ENCODE assay signal across 8 mouse cellular contexts in the genomic region with DNA sequence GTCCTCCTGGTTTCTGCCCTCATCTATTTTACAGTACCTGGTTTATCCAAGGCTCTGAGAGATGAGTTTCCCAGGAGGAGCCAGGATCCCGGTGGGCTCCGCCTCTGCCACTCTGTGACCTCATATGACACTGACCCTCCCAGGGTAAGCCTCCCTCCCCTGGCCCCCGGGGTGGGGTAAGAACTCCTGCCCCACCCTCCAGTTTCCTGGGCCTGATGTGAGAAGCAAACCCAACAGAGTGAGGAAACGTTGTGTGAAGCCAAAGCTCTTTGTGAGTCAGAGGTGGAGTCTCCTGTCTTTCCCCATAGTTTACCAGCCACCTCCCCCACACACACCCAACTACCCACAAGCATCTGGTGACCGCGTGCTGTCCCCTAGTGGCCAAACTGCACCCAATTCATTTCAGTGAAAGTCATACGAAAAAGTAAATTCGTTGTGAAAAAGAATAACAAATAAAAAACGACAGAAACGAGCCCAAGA. TPM values are rescaled to one million over a fixed set of nuclear protein-coding genes. Genes with fewer than 3 reads are reported as not detected.
A peak's percentile ranks its signal among the peaks of the same experiment; 100 is the strongest.
DNase-seq lines count a peak whose midpoint lies in the region; ATAC-seq lines count a peak whose summit lies in the region.

No protein-coding gene starts in this region.

- no peak overlapping the region for H3K27ac ChIP-seq in hindbrain, embryonic 14.5 days

- H3K27me3 ChIP-seq in hindbrain, embryonic 14.5 days (ENCODE audit: control insufficient read depth, insufficient read depth, low read length) = no peaks in the 10 kb centered on the region

- peak; percentile 76 for ATAC-seq in hindbrain, embryonic 14.5 days (ENCODE audit: low FRiP score)

- H3K9ac ChIP-seq in hindbrain, embryonic 14.5 days = no peak overlapping the region

- H3K4me3 ChIP-seq in hindbrain, embryonic 14.5 days (replicated peaks; ENCODE audit: low read length) = no peak overlapping the region

- peak; percentile 70 for DNase-seq in MEL-GATA-1-ER (ENCODE audit: extremely low read depth, low read depth)
- DNase-seq in cerebellum, postnatal 10 days = peak; percentile 87 to 88
- DNase-seq in frontal cortex, postnatal 36 days (ENCODE audit: low spot score in 2 of 2) = peak; percentile 72 to 74
- DNase-seq in hindbrain, embryonic 14.5 days (ENCODE audit: low spot score) = peak; percentile 71
- peak; percentile 28 to 69 for DNase-seq in layer of hippocampus, postnatal 25 days (ENCODE audit: extremely low spot score in 1 of 2, low spot score in 1 of 2)
- DNase-seq in lung, postnatal 36 days = peak; percentile 93
- DNase-seq in retina, postnatal 1 day = peak; percentile 85
- peak; percentile 91 for DNase-seq in urinary bladder, postnatal 14 days (ENCODE audit: low spot score)

- H3K9me3 ChIP-seq in hindbrain, embryonic 14.5 days (ENCODE audit: control insufficient read depth, low read length) = no peaks in the 10 kb centered on the region

- peak overlapping the region; percentile 39 for H3K4me2 ChIP-seq in hindbrain, embryonic 14.5 days (replicated peaks)

- H3K4me1 ChIP-seq in hindbrain, embryonic 14.5 days (replicated peaks; ENCODE audit: control insufficient read depth, insufficient read depth, low read length) = peaks cover 4% of the 10 kb centered on the region; the same call in 1 of the 2 replicates

- 2% methylated on average over 10 of the region's 10 CpGs for WGBS in hindbrain, embryonic 14.5 days

- H3K36me3 ChIP-seq in hindbrain, embryonic 14.5 days (replicated peaks; ENCODE audit: control insufficient read depth, insufficient read depth) = no peaks in the 10 kb centered on the region

RNA-seq across cellular contexts. Expression of a gene that starts 28.7 kb away (rescaled TPM):
- 73.5 and 77.1 TPM in 2 replicates for polyA plus RNA-seq in hindbrain, embryonic 14.5 days (2014; fragmentation: Nextera tagmentation; extraction: Ambion mirVana)
- 10 to 100 TPM; 50.5 to 61.3 TPM for total RNA-seq in layer of hippocampus, postnatal 25 days (2021)
